Mouse (Mus musculus) neutrophil, adult 65 days (primary cell): Measurements from ENCODE around the gene Bag1. TPM values are rescaled to one million over a fixed set of nuclear protein-coding genes. Genes with fewer than 3 reads are reported as not detected.

Source experiments
- total RNA-seq: library from RNA; stranded (reverse); gene quantifications from 2 replicates; pipeline ENCODE4 v1.2.4, GENCODE M21; 2023

Bag1 gene
- total RNA-seq = 51.3 and 54.6 TPM in 2 replicates

DNA sequence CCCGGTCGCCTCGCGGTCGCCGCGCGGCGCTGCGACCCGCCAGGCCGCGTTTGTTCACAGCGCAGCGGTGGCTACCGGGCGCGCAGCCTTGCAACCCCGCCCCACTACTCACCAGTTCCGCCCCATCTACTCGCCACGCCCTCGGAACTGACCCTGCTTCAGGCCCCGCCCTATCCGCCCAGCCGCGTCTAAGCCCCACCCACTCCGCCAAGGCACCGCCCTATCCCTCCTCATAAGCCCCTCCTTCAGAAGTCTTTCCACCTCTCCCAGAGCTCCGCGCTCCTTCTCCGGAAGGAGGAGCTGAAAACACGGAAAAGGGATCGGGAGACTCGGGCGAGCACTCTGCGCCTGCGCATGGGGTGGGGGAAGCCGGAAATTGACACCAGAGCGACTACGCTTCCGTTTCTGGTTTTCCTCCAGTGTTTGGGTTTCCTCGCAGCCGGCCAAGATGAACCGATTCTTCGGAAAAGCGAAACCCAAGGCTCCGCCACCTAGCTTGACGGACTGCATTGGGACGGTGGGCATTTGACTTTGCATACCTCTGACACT is at the start of gene Bag1, which contains the start of gene Chmp5:
Gene Bag1 (minus strand): TSS at position 135 of the 549 bp plus-strand sequence.
Gene Chmp5 (plus strand): TSS at position 248 of the 549 bp plus-strand sequence.

DNA sequence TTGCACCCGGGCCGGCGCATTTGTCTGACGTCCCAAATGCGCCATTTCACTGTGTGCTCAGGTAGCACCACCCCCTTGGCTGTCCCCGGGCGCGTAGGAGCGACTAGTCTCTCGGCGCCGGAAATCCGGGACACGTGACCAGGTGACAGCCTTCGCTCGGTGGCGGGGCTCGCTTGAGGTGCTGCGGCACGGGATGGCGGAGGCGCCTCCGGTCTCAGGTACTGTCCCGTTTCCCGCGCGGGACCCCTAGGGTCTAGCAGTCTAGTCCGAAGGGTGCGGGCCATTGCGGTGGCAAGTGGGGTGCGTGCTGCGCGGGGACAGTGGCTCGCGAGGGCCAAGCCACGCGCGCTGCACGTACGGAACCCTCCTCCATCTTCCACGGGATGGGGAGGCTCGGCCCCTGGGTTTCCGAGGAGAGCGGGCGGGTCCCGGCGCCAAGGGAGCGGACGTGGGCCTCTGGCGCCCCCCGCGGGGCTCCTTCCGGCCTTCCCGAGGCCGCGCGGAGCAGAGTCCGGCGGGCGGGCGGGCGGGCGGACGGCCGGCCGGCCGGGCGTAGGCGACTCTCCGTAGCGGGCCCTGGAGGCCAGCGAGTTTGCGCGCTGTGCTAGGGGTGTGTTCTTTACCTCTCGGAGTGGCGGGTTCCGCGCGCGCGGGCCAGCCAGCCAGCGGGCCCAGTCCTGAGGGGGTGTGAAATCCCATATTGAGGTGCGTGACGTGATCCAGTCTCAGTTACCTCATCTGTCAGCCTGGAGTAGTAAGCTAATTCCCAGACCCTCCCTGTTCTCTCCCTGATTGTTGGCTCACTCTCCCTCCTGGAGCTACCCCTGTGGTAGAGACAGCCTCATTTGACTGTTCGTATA is 23.0 kb upstream of the Bag1 start, which contains the start of gene Nfx1:
Gene Nfx1 (plus strand): TSS at position 65 of the 860 bp plus-strand sequence.

DNA sequence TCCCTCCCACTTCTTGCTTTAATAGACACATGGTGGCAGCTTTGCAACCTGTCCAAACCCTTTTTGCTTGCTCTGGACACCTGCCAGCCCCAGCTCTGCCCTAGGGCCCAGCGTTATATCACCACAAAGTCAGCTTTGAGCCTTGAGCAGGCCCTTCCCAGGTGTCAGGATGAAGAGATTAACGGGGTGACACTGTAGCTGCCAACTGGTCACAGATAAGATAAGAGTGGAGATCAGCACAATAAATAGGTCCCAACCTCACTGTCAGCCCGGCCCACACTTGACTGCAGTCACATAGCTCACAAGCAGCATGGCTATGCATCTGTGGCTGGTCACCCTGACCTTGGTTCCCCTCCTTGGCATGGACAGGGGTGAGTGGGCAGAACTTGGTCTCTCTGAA is 28.3 kb downstream of the Bag1 start, which contains the start of gene Spink4:
Gene Spink4 (plus strand): TSS at position 268 of the 400 bp plus-strand sequence.

Other genes starting within 250 kb of the Bag1 start
- 14.0 and 18.5 TPM in 2 replicates for gene Aptx, start 245.1 kb downstream of the Bag1 start, total RNA-seq
- 314 and 353 TPM in 2 replicates for gene Dnaja1, start 226.1 kb downstream of the Bag1 start, total RNA-seq
- gene Smu1, start 190.4 kb downstream of the Bag1 start, total RNA-seq = 55.2 and 57.3 TPM in 2 replicates
- 59.0 and 68.1 TPM in 2 replicates for gene B4galt1, start 94.3 kb downstream of the Bag1 start, total RNA-seq
- gene Spink4, start 28.2 kb downstream of the Bag1 start, total RNA-seq = not detected in 2 replicates
- gene Chmp5, start 113 bp upstream of the Bag1 start, total RNA-seq = 48.4 and 52.3 TPM in 2 replicates
- 25.4 and 32.6 TPM in 2 replicates for gene Nfx1, start 22.6 kb upstream of the Bag1 start, total RNA-seq
- not detected in 2 replicates for gene Aqp7, start 99.8 kb upstream of the Bag1 start, total RNA-seq
- gene Aqp3, start 149.9 kb upstream of the Bag1 start, total RNA-seq = not detected in 2 replicates
- 20.4 and 27.0 TPM in 2 replicates for gene Nol6, start 176.2 kb upstream of the Bag1 start, total RNA-seq
- 41.8 and 42.2 TPM in 2 replicates for gene Ube2r2, start 187.4 kb upstream of the Bag1 start, total RNA-seq